Mouse (Mus musculus) midbrain, postnatal 0 days (tissue): ENCODE results near the gene Togaram1. TPM values are rescaled to one million over a fixed set of nuclear protein-coding genes. Genes with fewer than 3 reads are reported as not detected.
A peak's percentile ranks its signal among the peaks of the same experiment; 100 is the strongest.

Source experiments
- ATAC-seq: fragments of 200-750 bp; cut with Nextera tagmentation; 2 replicates; pipeline ENCODE4 v1.8.0; 2017; ENCODE audit warnings: moderate number of reproducible peaks, mild to moderate bottlenecking, moderate TSS enrichment, moderate library complexity; ENCODE audit not compliant: low FRiP score
- DNase-seq: peaks from one replicate; pipeline ENCODE4 v3.0.0-alpha.2; 2015; ENCODE audit warnings: low spot score
- H3K27ac ChIP-seq: fragments of 300-500 bp; sonication (generic); 2 replicates; pipeline ENCODE4 v1.5.1; 2014; ENCODE audit warnings: low read depth, mild to moderate bottlenecking, low read length, mixed read lengths
- H3K27me3 ChIP-seq: fragments of 300-500 bp; sonication (generic); 2 replicates; pipeline ENCODE4 v1.6.1; 2014; ENCODE audit warnings: low read length, control low read depth, mixed read lengths; ENCODE audit not compliant: insufficient read depth
- H3K36me3 ChIP-seq: fragments of 300-500 bp; sonication (generic); 2 replicates; pipeline ENCODE4 v1.6.1; 2014; ENCODE audit warnings: low read length, control low read depth, mixed read lengths; ENCODE audit not compliant: insufficient read depth
- H3K4me1 ChIP-seq: fragments of 300-500 bp; sonication (generic); 2 replicates; pipeline ENCODE4 v1.6.1; 2014; ENCODE audit warnings: mild to moderate bottlenecking, control low read depth, antibody characterized with exemption, low read length, mixed read lengths; ENCODE audit not compliant: insufficient read depth
- H3K4me2 ChIP-seq: fragments of 300-500 bp; sonication (generic); 2 replicates; pipeline ENCODE4 v1.6.1; 2014; ENCODE audit warnings: low read depth, mild to moderate bottlenecking, low read length, mixed read lengths; ENCODE audit not compliant: poor library complexity, severe bottlenecking
- H3K4me3 ChIP-seq: fragments of 300-500 bp; sonication (generic); 2 replicates; pipeline ENCODE4 v1.5.1; 2014; ENCODE audit warnings: low read depth, mild to moderate bottlenecking, low read length, moderate library complexity
- H3K9ac ChIP-seq: fragments of 300-500 bp; sonication (generic); replicated peaks from 2 replicates; pipeline ENCODE4 v1.6.1; 2014; ENCODE audit warnings: mild to moderate bottlenecking, low read length, moderate library complexity, mixed read lengths; ENCODE audit not compliant: poor library complexity, severe bottlenecking
- H3K9me3 ChIP-seq: fragments of 300-500 bp; sonication (generic); 2 replicates; pipeline ENCODE4 v1.6.1; 2016; ENCODE audit warnings: low read length, control low read depth
- CTCF ChIP-seq: IDR thresholded peaks from 2 replicates; pipeline ENCODE4 v1.5.1; 2016; ENCODE audit warnings: antibody characterized with exemption, mild to moderate bottlenecking
- WGBS: fragments of 180-500 bp; shearing (Covaris S2); extraction: QIAGEN DNeasy Blood & Tissue Kit; methylation state at CpG from one replicate; pipeline ENCODE4 v1.1.7; 2014; 5-methylcytosine and 5-hydroxymethylcytosine counted together
- polyA plus RNA-seq: library from polyadenylated mRNA; unstranded; fragments of >200 nt; fragmentation: Nextera tagmentation; extraction: Ambion mirVana; gene quantifications from 2 replicates; pipeline ENCODE4 v1.2.1, GENCODE M21; 2015
- total RNA-seq: library from RNA; depleted of rRNA; stranded (reverse); fragments of >200 nt; gene quantifications from 2 replicates; pipeline ENCODE4 v1.2.3, GENCODE M21; 2014

Togaram1 gene
- total and polyA plus RNA-seq, 2 experiments from 2014 or later = 16.1 to 27.1 TPM

DNA sequence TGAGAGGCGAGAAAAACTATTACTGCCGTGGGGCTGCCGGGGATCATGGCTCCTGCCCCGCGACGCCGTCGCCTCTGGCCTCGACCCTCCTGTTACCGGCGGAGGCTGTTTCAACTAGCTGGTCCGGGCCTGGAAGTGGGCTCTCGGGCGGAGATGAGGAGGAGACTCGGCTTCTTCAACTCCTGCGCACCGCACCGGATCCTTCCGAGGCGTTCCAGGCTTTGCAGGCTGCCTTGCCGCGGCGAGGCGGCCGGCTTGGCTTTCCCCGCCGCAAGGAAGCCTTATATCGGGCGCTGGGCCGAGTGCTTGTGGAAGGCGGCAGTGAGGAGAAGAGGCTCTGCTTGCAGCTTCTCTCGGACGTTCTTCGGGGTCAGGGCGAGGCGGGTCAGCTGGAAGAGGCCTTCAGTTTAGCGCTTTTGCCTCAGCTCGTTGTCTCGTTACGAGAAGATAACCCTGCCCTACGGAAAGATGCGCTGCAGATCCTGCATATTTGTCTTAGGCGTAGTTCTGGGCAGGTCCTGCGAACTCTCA, 562 bp downstream of the Togaram1 start:
- under 1% methylated on average over 44 of the region's 44 CpGs for WGBS
- peak overlapping the region; percentile 77 for H3K9ac ChIP-seq
- DNase-seq (peak; percentile 47), ATAC-seq (peak; percentile 55)
- peaks cover 23% of the 10 kb centered on the region for H3K4me1 ChIP-seq
- no peaks in the 10 kb centered on the region for H3K36me3 ChIP-seq
- H3K27ac ChIP-seq = peak overlapping the region; percentile 88
- H3K9me3 ChIP-seq = no peaks in the 10 kb centered on the region
- H3K27me3 ChIP-seq = no peaks in the 10 kb centered on the region
- TF ChIP-seq CTCF = no peak
- H3K4me3 ChIP-seq = peak overlapping the region; percentile 69
- peak overlapping the region; percentile 95 for H3K4me2 ChIP-seq

GRCm38 (mm10) chr12:64966652-64967435, 1.2 kb downstream of the Togaram1 start:
- peak overlapping the region; percentile 95 for H3K4me2 ChIP-seq
- 3% methylated on average over 19 of the region's 19 CpGs for WGBS
- peak overlapping the region; percentile 88 for H3K27ac ChIP-seq
- peaks cover 28% of the 10 kb centered on the region for H3K4me1 ChIP-seq
- no peaks in the 10 kb centered on the region for H3K9me3 ChIP-seq
- H3K36me3 ChIP-seq = no peaks in the 10 kb centered on the region
- ATAC-seq = no peak
- TF ChIP-seq CTCF = no peak
- H3K9ac ChIP-seq = peak overlapping the region; percentile 77
- no peaks in the 10 kb centered on the region for H3K27me3 ChIP-seq
- peak; percentile 14 for DNase-seq
- H3K4me3 ChIP-seq = peak overlapping the region; percentile 69

DNA sequence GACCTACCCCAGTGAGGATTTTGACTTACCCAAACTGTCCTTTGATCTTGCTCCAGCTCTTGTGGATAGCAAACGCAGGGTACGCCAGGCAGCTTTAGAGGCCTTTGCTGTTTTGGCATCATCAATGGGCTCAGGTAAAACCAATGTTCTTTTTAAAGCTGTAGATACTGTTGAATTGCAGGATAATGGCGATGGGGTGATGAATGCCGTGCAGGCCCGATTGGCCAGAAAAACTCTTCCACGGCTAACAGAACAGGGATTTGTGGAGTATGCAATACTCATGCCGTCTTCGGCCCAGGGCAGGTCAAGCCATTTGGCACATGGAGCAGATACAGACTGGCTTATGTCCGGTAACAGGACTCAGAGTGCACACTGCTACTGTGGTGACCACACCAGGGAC, 1.9 kb downstream of the Togaram1 start:
- Histone ChIP-seq H3K4me1 (peaks cover 28% of the 10 kb centered on the region), H3K4me3 (peak overlapping the region; percentile 69)
- WGBS = 0% methylated on average over 9 of the region's 9 CpGs

DNA sequence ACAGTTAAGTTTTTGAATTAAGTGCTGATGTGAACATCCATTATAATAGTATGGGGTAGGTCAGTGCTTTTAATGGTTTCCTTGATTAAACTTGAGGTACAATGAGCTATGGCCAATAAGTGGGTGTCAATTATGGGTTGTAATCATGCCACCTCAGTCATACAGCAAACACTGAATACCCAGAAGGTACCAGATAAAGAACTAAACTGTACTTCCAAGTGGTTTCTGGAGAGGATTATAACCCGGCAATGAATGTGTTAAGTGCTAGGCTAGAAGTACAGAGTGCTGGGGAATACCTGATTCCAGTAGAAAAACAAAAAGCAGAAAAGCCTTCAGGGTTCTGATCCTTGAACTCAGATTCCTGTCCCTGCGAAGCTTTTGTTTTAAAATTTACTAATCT, 2.5 kb downstream of the Togaram1 start:
- TF ChIP-seq CTCF = no peak
- 1% methylated on average over 2 of the region's 2 CpGs for WGBS
- Histone ChIP-seq H3K4me3 (peak overlapping the region; percentile 69), H3K9ac (peak overlapping the region; percentile 77), H3K4me2 (peak overlapping the region; percentile 95), H3K4me1 (peaks cover 28% of the 10 kb centered on the region), H3K36me3 (no peaks in the 10 kb centered on the region), H3K27ac (no peak overlapping the region), H3K9me3 (no peaks in the 10 kb centered on the region), H3K27me3 (no peaks in the 10 kb centered on the region)
- DNase-seq (no peak), ATAC-seq (no peak)

More for the DNA sequence above, 1.9 kb downstream of the Togaram1 start:
- ATAC-seq = no peak
- Histone ChIP-seq H3K36me3 (no peaks in the 10 kb centered on the region), H3K27me3 (no peaks in the 10 kb centered on the region), H3K27ac (no peak overlapping the region), H3K9ac (peak overlapping the region; percentile 77), H3K9me3 (no peaks in the 10 kb centered on the region), H3K4me2 (peak overlapping the region; percentile 95)
- no peak for DNase-seq
- no peak for TF ChIP-seq CTCF

DNA sequence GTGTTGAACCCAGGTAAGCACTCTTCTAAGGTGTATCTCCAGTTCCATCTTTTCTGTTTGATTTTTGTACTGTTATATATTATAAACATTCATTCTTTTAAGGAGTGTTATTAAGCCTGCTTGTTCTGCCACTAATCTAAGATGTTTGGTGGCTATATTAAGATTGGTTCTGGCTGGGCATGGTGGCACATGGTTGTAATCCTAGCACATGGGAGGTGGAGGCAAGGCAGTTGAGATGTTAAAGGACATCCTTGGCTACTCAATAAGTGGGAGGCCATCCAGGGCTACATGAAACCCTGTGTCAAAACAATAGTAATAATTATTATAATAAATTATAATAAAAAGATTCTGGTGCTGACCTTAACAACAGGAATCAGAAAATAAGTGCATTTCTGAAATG, 5.8 kb downstream of the Togaram1 start:
- Histone ChIP-seq H3K9ac (no peak overlapping the region), H3K4me3 (no peak overlapping the region), H3K27ac (no peak overlapping the region), H3K4me1 (peaks cover 22% of the 10 kb centered on the region), H3K36me3 (no peaks in the 10 kb centered on the region), H3K27me3 (no peaks in the 10 kb centered on the region), H3K9me3 (no peaks in the 10 kb centered on the region), H3K4me2 (no peak overlapping the region; the same call in 1 of the 2 replicates)
- no peak for ATAC-seq
- DNase-seq = no peak
- TF ChIP-seq CTCF = no peak

- TF ChIP-seq CTCF = no peak
- 77% methylated on average over 6 of the region's 6 CpGs for WGBS
Measured at GRCm38 (mm10) chr12:64972063-64972462, 6.5 kb downstream of the Togaram1 start.

More at GRCm38 (mm10) chr12:64972063-64972462, 6.5 kb downstream of the Togaram1 start:
- no peak overlapping the region for H3K4me3 ChIP-seq
- no peak overlapping the region for H3K9ac ChIP-seq
- H3K27me3 ChIP-seq = no peaks in the 10 kb centered on the region
- H3K36me3 ChIP-seq = no peaks in the 10 kb centered on the region
- no peak overlapping the region for H3K27ac ChIP-seq
- no peak for ATAC-seq
- no peaks in the 10 kb centered on the region for H3K9me3 ChIP-seq
- DNase-seq = no peak
- peak overlapping the region; percentile 15; the same call in 1 of the 2 replicates for H3K4me2 ChIP-seq
- peaks cover 20% of the 10 kb centered on the region for H3K4me1 ChIP-seq
